Mouse (Mus musculus): ENCODE data around the gene Tmem243. TPM values are rescaled to one million over a fixed set of nuclear protein-coding genes. Genes with fewer than 3 reads are reported as not detected.
A peak's percentile ranks its signal among the peaks of the same experiment; 100 is the strongest.

Gene Tmem243
- 1 to 10 TPM; 6.9 to 8.3 TPM for total RNA-seq (2021)
- long read RNA-seq, experiment 1, full-length matches to known transcripts, result 13 of 17 reads
- long read RNA-seq, experiment 1, partial matches to known transcripts, result 3 of 17 reads
- long read RNA-seq, experiment 1, other reads (novel, unspliced or antisense), result 1 of 17 reads
- long read RNA-seq, experiment 2, full-length matches to known transcripts, result 13 of 16 reads
- long read RNA-seq, experiment 2, partial matches to known transcripts, result 2 of 16 reads
- long read RNA-seq, experiment 2, other reads (novel, unspliced or antisense), result 1 of 16 reads

- peak; percentile 92 for DNase-seq
- intact Hi-C loops (cut with DNase I), result no loop called here
Measured at GRCm38 (mm10) chr5:9100207-9100848, at the start of gene Tmem243. Gene Tmem243, plus strand, starts transcription at chr5:9100668.

- DNase-seq, result peak; percentile 52 to 78
- intact Hi-C loops (cut with DNase I), result loop anchor here (10.0 kb wide), 2 partner anchors 191 to 561 kb away; no protein-coding TSS in a partner anchor
Measured at GRCm38 (mm10) chr5:9056020-9056660, 44.3 kb upstream of the Tmem243 start.

GRCm38 (mm10) chr5:9057277-9057879 is 43.1 kb upstream of the Tmem243 start:
- no peak for DNase-seq
- intact Hi-C loops (cut with DNase I), result loop anchor here (10.0 kb wide), 2 partner anchors 193 to 563 kb away; no protein-coding TSS in a partner anchor

GRCm38 (mm10) chr5:9059303-9060023 is 41.0 kb upstream of the Tmem243 start:
- DNase-seq, result no peak
- intact Hi-C loops (cut with DNase I), result loop anchor here (10.0 kb wide), 2 partner anchors 195 to 565 kb away; no protein-coding TSS in a partner anchor

GRCm38 (mm10) chr5:9060228-9060627 is 40.2 kb upstream of the Tmem243 start:
- intact Hi-C loops (cut with DNase I), result no loop called here
- no peak for DNase-seq

- DNase-seq, result no peak
- intact Hi-C loops (cut with DNase I), result no loop called here
Measured at GRCm38 (mm10) chr5:9064217-9064616, 36.3 kb upstream of the Tmem243 start.

GRCm38 (mm10) chr5:9068886-9069285 is 31.6 kb upstream of the Tmem243 start:
- intact Hi-C loops (cut with DNase I), result no loop called here

GRCm38 (mm10) chr5:9069599-9070209 is 30.8 kb upstream of the Tmem243 start:
- no peak for DNase-seq
- intact Hi-C loops (cut with DNase I), result loop anchor here (10.0 kb wide), 1 partner anchor 355 kb away; no protein-coding TSS in a partner anchor

More at GRCm38 (mm10) chr5:9068886-9069285, 31.6 kb upstream of the Tmem243 start:
- DNase-seq, result peak; percentile 16 to 25

- DNase-seq, result no peak
- intact Hi-C loops (cut with DNase I), result loop anchor here (10.0 kb wide), 1 partner anchor 353 kb away; no protein-coding TSS in a partner anchor
Measured at GRCm38 (mm10) chr5:9071360-9071759, 29.1 kb upstream of the Tmem243 start.

- DNase-seq, result no peak
- intact Hi-C loops (cut with DNase I), result loop anchor here (2.0 to 10.0 kb wide), 2 partner anchors 37 to 351 kb away; no protein-coding TSS in a partner anchor
Measured at GRCm38 (mm10) chr5:9073177-9073854, 27.2 kb upstream of the Tmem243 start.

GRCm38 (mm10) chr5:9079773-9080501 is 20.5 kb upstream of the Tmem243 start:
- DNase-seq, result no peak
- intact Hi-C loops (cut with DNase I), result loop anchor here (10.0 kb wide), 1 partner anchor 345 kb away; no protein-coding TSS in a partner anchor

GRCm38 (mm10) chr5:9086924-9087719 is 13.3 kb upstream of the Tmem243 start:
- intact Hi-C loops (cut with DNase I), result no loop called here
- no peak for DNase-seq

GRCm38 (mm10) chr5:9090493-9091106 is 9.9 kb upstream of the Tmem243 start:
- intact Hi-C loops (cut with DNase I), result no loop called here
- DNase-seq, result no peak

GRCm38 (mm10) chr5:9092716-9093115 is 7.8 kb upstream of the Tmem243 start:
- intact Hi-C loops (cut with DNase I), result no loop called here
- no peak for DNase-seq

- intact Hi-C loops (cut with DNase I), result no loop called here
- DNase-seq, result no peak
Measured at GRCm38 (mm10) chr5:9093490-9093889, 7.0 kb upstream of the Tmem243 start.

GRCm38 (mm10) chr5:9100849-9101801 is 657 bp downstream of the Tmem243 start:
- peak; percentile 67 to 68 for DNase-seq

More at GRCm38 (mm10) chr5:9100849-9101801, 657 bp downstream of the Tmem243 start:
- intact Hi-C loops (cut with DNase I), result no loop called here
